Mouse (Mus musculus) liver, adult 2 months (tissue): Measurements from ENCODE around the gene Alas2. TPM values are rescaled to one million over a fixed set of nuclear protein-coding genes. Genes with fewer than 3 reads are reported as not detected.

ENCODE experiments used
- DNase-seq: peaks from one replicate; pipeline ENCODE4 v3.0.0-alpha.2; 2011; ENCODE audit warnings: low read depth, low spot score; ENCODE audit errors: extremely low read depth
- H3K27ac ChIP-seq: fragments of 200-500 bp; replicated peaks from 2 replicates; pipeline ENCODE4 v1.5.1; 2012; ENCODE audit warnings: low read depth, mild to moderate bottlenecking, control low read depth, inconsistent platforms, low read length; ENCODE audit not compliant: insufficient read depth
- H3K27me3 ChIP-seq: fragments of 200-500 bp; 2 replicates; pipeline ENCODE4 v1.6.1; 2012; ENCODE audit warnings: mild to moderate bottlenecking, moderate library complexity, low read length, inconsistent platforms; ENCODE audit not compliant: control insufficient read depth, insufficient read depth
- H3K36me3 ChIP-seq: fragments of 200-500 bp; 2 replicates; pipeline ENCODE4 v1.6.1; 2012; ENCODE audit warnings: low read length, inconsistent platforms; ENCODE audit not compliant: control insufficient read depth, insufficient read depth
- H3K4me1 ChIP-seq: fragments of 200-500 bp; 2 replicates; pipeline ENCODE4 v1.6.1; 2011; ENCODE audit warnings: low read length; ENCODE audit not compliant: control insufficient read depth, insufficient read depth
- H3K4me3 ChIP-seq: fragments of 200-500 bp; 2 replicates; pipeline ENCODE4 v1.5.1; 2011; ENCODE audit warnings: low read depth, mild to moderate bottlenecking, control low read depth, low read length, moderate library complexity; ENCODE audit not compliant: insufficient read depth
- H3K79me2 ChIP-seq: fragments of 200-500 bp; 2 replicates; pipeline ENCODE4 v1.6.1; 2012; ENCODE audit warnings: inconsistent platforms, mild to moderate bottlenecking, low read length, moderate library complexity; ENCODE audit not compliant: control insufficient read depth, insufficient read depth
- H3K9ac ChIP-seq: fragments of 200-500 bp; 2 replicates; pipeline ENCODE4 v1.6.1; 2012; ENCODE audit warnings: low read depth, mild to moderate bottlenecking, control low read depth, inconsistent platforms, low read length
- CTCF ChIP-seq: fragments of 200-500 bp; IDR thresholded peaks from 2 replicates; pipeline ENCODE4 v1.5.1; 2011; ENCODE audit warnings: low read depth, low read length, control low read depth
- POLR2A ChIP-seq: fragments of 200-500 bp; IDR thresholded peaks from 2 replicates; pipeline ENCODE4 v1.6.1; 2011; ENCODE audit warnings: low read length, control low read depth; ENCODE audit not compliant: insufficient read depth; ENCODE audit errors: extremely low read depth
- WGBS: fragments of 180-500 bp; shearing (Covaris S2); methylation state at CpG from one replicate; pipeline ENCODE4 v1.1.7; 2018; 5-methylcytosine and 5-hydroxymethylcytosine counted together
- polyA plus RNA-seq: library from polyadenylated mRNA; depleted of rRNA; stranded (reverse); fragments of >200 nt; gene quantifications from 2 replicates; pipeline ENCODE4 v1.2.3, GENCODE M21; 2012
- total RNA-seq: library from RNA; depleted of rRNA; stranded (reverse); fragments of >200 nt; gene quantifications from 2 replicates; pipeline ENCODE4 v1.2.3, GENCODE M21; 2014

The Alas2 gene
- total and polyA plus RNA-seq, 2 experiments = 15.8 to 41.1 TPM

DNA sequence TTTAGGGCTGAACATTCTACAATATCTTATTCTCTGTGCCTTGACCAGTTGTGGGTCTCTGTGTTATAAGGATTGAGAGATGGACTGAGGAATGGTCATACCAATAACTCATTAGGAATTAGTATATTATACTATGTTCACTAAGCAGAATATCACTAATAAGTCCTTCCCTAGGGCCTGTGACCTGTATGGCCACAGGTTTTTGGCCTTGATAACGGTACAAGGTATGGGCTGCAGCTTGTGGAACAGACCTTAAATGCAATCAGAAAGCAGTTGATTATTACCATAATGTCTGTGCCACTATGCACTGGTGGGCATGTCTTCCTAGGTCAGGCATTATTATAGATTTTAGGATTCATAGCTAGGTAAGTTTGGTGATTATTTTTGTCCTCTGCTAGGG is 30.7 kb upstream of the Alas2 start:
- no peaks in the 10 kb centered on the region for H3K79me2 ChIP-seq
- no peak for DNase-seq
- 100% methylated on average over 1 of the region's 1 CpGs for WGBS
- H3K27me3 ChIP-seq = no peaks in the 10 kb centered on the region
- no peak overlapping the region for H3K9ac ChIP-seq
- TF ChIP-seq CTCF = no peak
- TF ChIP-seq POLR2A = no peak
- peaks cover under 1% of the 10 kb centered on the region; the same call in 1 of the 2 replicates for H3K4me1 ChIP-seq
- no peak overlapping the region for H3K27ac ChIP-seq
- H3K4me3 ChIP-seq = no peak overlapping the region
- H3K36me3 ChIP-seq = no peaks in the 10 kb centered on the region

DNA sequence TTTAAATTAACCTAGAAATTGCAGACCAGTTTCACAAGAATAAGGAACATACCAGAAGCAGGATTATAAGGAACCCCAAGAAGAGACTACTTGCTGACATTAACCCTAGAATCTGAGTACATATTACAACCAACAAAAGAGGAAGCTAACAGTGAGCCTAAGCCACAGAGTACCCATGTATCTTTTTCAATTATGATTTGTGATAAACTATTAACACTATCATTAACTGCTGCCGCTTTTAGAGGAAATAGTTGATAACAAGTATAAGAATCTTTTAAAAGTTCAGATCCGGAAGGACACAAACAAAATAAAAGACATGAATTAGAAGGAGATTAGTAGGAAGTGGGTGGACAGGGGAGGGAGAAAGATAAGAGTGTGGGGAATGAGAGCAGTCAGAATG is 7.1 kb upstream of the Alas2 start:
- Histone ChIP-seq H3K27ac (no peak overlapping the region), H3K79me2 (no peaks in the 10 kb centered on the region), H3K4me3 (no peak overlapping the region), H3K4me1 (no peaks in the 10 kb centered on the region), H3K36me3 (no peaks in the 10 kb centered on the region), H3K27me3 (no peaks in the 10 kb centered on the region), H3K9ac (no peak overlapping the region)
- TF ChIP-seq POLR2A (no peak), CTCF (no peak)
- no peak for DNase-seq
- 81% methylated on average over 2 of the region's 2 CpGs for WGBS

DNA sequence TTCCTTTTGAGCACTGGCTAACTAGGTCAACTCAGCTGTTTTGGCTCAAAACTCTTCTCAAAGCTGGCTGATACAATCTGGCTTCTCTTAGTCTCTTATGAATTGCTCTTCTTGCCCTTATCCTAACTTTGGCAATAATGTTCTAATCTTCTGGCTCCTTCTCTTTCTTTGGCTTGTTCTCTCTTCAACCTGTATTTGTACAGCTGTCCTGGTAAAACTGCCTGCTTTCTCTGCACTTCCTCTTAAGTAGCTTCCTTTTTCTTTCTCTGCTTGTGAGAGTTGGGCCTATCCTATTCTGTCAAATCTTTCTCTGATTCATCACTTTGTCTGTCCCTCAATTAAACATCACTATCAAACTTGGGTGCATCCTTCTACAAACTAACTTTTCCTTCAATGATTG is 5.5 kb upstream of the Alas2 start:
- Histone ChIP-seq H3K79me2 (no peaks in the 10 kb centered on the region), H3K9ac (no peak overlapping the region), H3K4me1 (no peaks in the 10 kb centered on the region), H3K27ac (no peak overlapping the region), H3K36me3 (no peaks in the 10 kb centered on the region), H3K4me3 (no peak overlapping the region), H3K27me3 (no peaks in the 10 kb centered on the region)
- TF ChIP-seq CTCF (no peak), POLR2A (no peak)
- DNase-seq = no peak

DNA sequence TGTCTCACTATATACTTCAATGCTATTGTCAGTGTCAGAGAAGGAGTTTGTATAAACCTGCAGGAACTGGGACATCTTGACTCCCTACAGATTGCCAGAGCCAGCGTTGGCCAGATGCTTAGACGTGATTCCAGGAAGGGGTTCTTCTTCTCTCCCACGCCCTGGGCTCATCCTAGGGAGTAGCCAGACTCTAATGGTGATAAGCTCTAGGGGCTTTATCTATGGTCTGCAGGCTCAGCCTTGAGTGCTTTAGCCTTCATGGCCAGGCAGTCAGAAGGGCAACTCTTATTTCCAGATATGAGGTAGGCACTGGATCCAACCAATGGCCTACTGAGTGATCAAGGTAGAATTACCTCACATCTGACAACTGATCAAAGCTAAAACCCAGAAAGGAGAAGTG is 2.5 kb downstream of the Alas2 start:
- no peak overlapping the region for H3K4me3 ChIP-seq

DNA sequence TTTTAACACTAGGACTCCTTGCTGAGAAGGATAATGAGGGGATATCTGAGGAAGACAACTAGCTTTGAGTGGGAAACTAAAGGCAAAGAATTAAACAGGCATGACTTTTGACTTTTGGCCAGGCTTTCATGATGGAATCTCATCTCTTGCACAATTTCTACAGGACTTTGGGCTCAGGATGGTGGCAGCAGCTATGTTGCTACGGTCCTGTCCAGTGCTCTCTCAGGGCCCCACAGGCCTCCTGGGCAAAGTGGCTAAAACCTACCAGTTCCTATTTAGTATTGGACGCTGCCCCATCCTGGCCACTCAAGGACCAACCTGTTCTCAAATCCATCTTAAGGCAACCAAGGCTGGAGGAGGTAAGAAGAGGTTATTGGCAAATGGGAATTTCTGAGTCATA is 4.8 kb downstream of the Alas2 start:
- 25% methylated on average over 2 of the region's 2 CpGs for WGBS
- H3K4me3 ChIP-seq = no peak overlapping the region

More for the DNA sequence above, 2.5 kb downstream of the Alas2 start:
- H3K79me2 ChIP-seq = no peaks in the 10 kb centered on the region
- H3K27ac ChIP-seq = peak overlapping the region; percentile 8; the same call in 1 of the 2 replicates
- TF ChIP-seq POLR2A = no peak
- no peak overlapping the region for H3K9ac ChIP-seq
- peaks cover 12% of the 10 kb centered on the region for H3K4me1 ChIP-seq
- peak; percentile 18 for DNase-seq
- 87% methylated on average over 3 of the region's 3 CpGs for WGBS
- H3K36me3 ChIP-seq = peaks cover 4% of the 10 kb centered on the region; the same call in 1 of the 2 replicates
- no peaks in the 10 kb centered on the region for H3K27me3 ChIP-seq

DNA sequence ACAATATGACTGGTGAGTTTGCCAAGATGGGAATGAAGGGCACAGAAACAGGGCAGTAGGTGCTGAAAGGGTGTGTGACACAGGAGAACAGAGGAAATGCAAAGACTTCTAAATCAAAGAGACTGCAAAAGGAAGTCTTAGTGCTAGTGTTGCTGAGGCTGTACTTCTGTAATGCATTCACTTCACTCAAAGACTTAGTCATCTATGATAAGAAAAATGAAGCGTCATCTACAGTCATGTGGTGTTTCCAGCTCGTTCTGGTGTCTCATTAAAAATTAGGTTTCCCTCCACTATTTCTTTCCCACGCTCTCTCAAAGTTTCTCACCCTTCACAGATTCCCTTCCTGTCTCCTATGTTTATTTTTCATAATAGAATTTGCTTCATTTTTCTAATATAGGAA is 6.9 kb downstream of the Alas2 start:
- Histone ChIP-seq H3K27ac (no peak overlapping the region), H3K79me2 (no peaks in the 10 kb centered on the region), H3K27me3 (no peaks in the 10 kb centered on the region), H3K4me1 (peaks cover 12% of the 10 kb centered on the region), H3K4me3 (no peak overlapping the region), H3K36me3 (peaks cover 6% of the 10 kb centered on the region; the same call in 1 of the 2 replicates), H3K9ac (no peak overlapping the region)
- DNase-seq = no peak
- 88% methylated on average over 3 of the region's 3 CpGs for WGBS
- no peak for TF ChIP-seq CTCF
- no peak for TF ChIP-seq POLR2A

More for the DNA sequence above, 4.8 kb downstream of the Alas2 start:
- Histone ChIP-seq H3K9ac (no peak overlapping the region), H3K36me3 (peaks cover 4% of the 10 kb centered on the region; the same call in 1 of the 2 replicates), H3K27me3 (no peaks in the 10 kb centered on the region), H3K4me1 (peaks cover 12% of the 10 kb centered on the region), H3K79me2 (no peaks in the 10 kb centered on the region), H3K27ac (peak overlapping the region; percentile 84)
- peak; percentile 84 for DNase-seq
- TF ChIP-seq POLR2A (no peak), CTCF (no peak)
